ENCODE assay signal across 10 mouse cellular contexts in the genomic region with DNA sequence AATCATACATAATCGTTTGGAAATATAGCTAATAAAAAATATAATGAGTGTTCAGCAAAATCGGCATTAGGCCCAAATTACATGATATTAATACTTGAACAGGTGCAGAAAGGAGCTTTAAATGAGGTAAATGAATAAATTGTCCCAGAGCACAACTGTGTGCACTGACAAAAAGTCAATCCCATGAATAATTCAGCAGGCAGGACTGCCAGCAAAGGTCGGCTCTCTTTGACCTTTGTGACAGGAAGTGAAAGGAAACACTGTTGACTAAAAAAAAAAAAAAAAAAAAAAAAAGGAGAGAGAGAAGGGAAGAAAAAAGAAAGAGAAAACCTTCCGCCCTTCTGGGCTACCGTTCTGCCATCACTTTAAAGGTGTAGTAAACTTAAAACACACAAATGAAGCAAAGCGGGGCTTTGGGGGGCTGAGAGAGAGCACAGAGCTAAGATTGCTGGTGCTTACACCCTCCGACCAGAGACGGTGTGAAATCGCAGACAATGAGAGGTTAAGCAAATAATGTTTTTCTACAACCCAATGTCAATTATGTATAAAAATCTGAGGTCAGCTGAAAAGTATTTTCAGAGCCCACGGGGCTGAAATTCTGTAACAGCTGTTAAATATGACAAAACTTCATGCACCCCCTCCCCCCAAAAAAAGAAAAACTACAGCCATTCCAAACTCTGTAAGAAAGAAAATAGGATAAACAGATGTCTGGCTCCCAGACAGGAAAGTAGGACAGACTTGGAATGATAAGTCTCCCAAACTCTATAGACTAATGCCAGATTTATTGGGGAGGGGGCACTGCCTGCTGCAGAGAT. TPM values are rescaled to one million over a fixed set of nuclear protein-coding genes. Genes with fewer than 3 reads are reported as not detected.
DNase-seq lines count a peak whose midpoint lies in the region; ATAC-seq and TF ChIP-seq lines count a peak whose summit lies in the region.
"Had no signal": no experiment of that assay in that cellular context is flagged by ENCODE, and none has a peak within 500 bp of the region (broad histone marks: within the 10 kb centered on the region; RNA-seq: fewer than 3 reads in every experiment).

No protein-coding gene starts in this region.

- H3K27ac ChIP-seq in intestine, embryonic 15.5 days, result no peak overlapping the region
- no peak overlapping the region for H3K27ac ChIP-seq in intestine, postnatal 0 days (ENCODE audit: low read depth, low read length)
- peak overlapping the region; percentile 78 for H3K27ac ChIP-seq in hindbrain, embryonic 16.5 days (ENCODE audit: low read depth, low read length)
- H3K27ac ChIP-seq: liver, embryonic 15.5 days had no signal

- no peak overlapping the region for H3ac ChIP-seq in myocyte (ENCODE audit: control insufficient read depth, insufficient read length)

- peaks cover 58% of the 10 kb centered on the region for H3K27me3 ChIP-seq in intestine, embryonic 15.5 days (replicated peaks)
- H3K27me3 ChIP-seq in intestine, postnatal 0 days (replicated peaks; ENCODE audit: control insufficient read depth, insufficient read depth, low read length), result peaks cover 69% of the 10 kb centered on the region
- peaks cover 5% of the 10 kb centered on the region; the same call in 1 of the 2 replicates for H3K27me3 ChIP-seq in hindbrain, embryonic 16.5 days (replicated peaks; ENCODE audit: control insufficient read depth, insufficient read depth, low read length)
- no peaks in the 10 kb centered on the region for H3K27me3 ChIP-seq in myocyte (ENCODE audit: control insufficient read depth, insufficient read depth, insufficient read length)

- H3K4me2 ChIP-seq in intestine, embryonic 15.5 days (replicated peaks), result 0 out of 2 replicates have a peak overlapping the region, but pooled peaks have one; percentile 9
- H3K4me2 ChIP-seq in intestine, postnatal 0 days (replicated peaks; ENCODE audit: low read depth), result no peak overlapping the region
- H3K4me2 ChIP-seq in hindbrain, embryonic 16.5 days (ENCODE audit: low read length), result peak overlapping the region; percentile 66
- peak overlapping the region; percentile 86 for H3K4me2 ChIP-seq in myocyte (ENCODE audit: low read depth)
- H3K4me2 ChIP-seq: liver, embryonic 15.5 days had no signal

- no peak for ATAC-seq in intestine, embryonic 15.5 days
- ATAC-seq in intestine, postnatal 0 days, result no peak
- no peak for ATAC-seq in hindbrain, embryonic 16.5 days
- ATAC-seq in activated CD4-positive, CD25-positive, alpha-beta regulatory T cell, adult 4 months, result no peak

- no peaks in the 10 kb centered on the region for H3K9me3 ChIP-seq in intestine, embryonic 15.5 days
- H3K9me3 ChIP-seq in intestine, postnatal 0 days (ENCODE audit: control insufficient read depth), result no peaks in the 10 kb centered on the region
- H3K9me3 ChIP-seq in hindbrain, embryonic 16.5 days (ENCODE audit: control insufficient read depth, low read length), result no peaks in the 10 kb centered on the region
- H3K9me3 ChIP-seq: liver, embryonic 15.5 days had no signal

- no peaks in the 10 kb centered on the region for H3K36me3 ChIP-seq in intestine, embryonic 15.5 days
- no peaks in the 10 kb centered on the region for H3K36me3 ChIP-seq in intestine, postnatal 0 days (ENCODE audit: control insufficient read depth, insufficient read depth)
- H3K36me3 ChIP-seq in hindbrain, embryonic 16.5 days (ENCODE audit: control insufficient read depth, insufficient read depth, low read length), result no peaks in the 10 kb centered on the region
- H3K36me3 ChIP-seq in myocyte (ENCODE audit: control insufficient read depth, insufficient read depth), result no peaks in the 10 kb centered on the region
- H3K36me3 ChIP-seq: liver, embryonic 15.5 days had no signal

- TF ChIP-seq CTCF in intestine, postnatal 0 days (IDR thresholded peaks at IDR 0.05; ENCODE audit: low read depth), result no peak

- H3K9ac ChIP-seq in intestine, embryonic 15.5 days, result no peak overlapping the region
- H3K9ac ChIP-seq in intestine, postnatal 0 days (ENCODE audit: low read depth, low read length), result no peak overlapping the region
- peak overlapping the region; percentile 66 for H3K9ac ChIP-seq in hindbrain, embryonic 16.5 days (ENCODE audit: low read depth, low read length)
- H3K9ac ChIP-seq: liver, embryonic 15.5 days had no signal

- TF ChIP-seq POLR2A in myocyte (IDR thresholded peaks at IDR 0.05; ENCODE audit: insufficient read length, low read depth), result no peak

- H3K79me2 ChIP-seq in myocyte (ENCODE audit: control insufficient read depth, insufficient read depth), result peaks cover 15% of the 10 kb centered on the region

- H3K4me1 ChIP-seq in intestine, embryonic 15.5 days (replicated peaks), result peaks cover 11% of the 10 kb centered on the region
- no peaks in the 10 kb centered on the region for H3K4me1 ChIP-seq in intestine, postnatal 0 days (replicated peaks; ENCODE audit: control insufficient read depth, insufficient read depth, low read length)
- peaks cover 23% of the 10 kb centered on the region for H3K4me1 ChIP-seq in hindbrain, embryonic 16.5 days (ENCODE audit: control insufficient read depth, insufficient read depth, low read depth, low read length)
- H3K4me1 ChIP-seq: liver, embryonic 15.5 days had no signal

- DNase-seq in embryo, embryonic 11 days, result peak; percentile 72
- no peak for DNase-seq in layer of hippocampus, adult 8-10 months (ENCODE audit: low spot score in 2 of 2)
- DNase-seq in layer of hippocampus, postnatal 10 days (ENCODE audit: low spot score in 2 of 2), result no peak
- DNase-seq: adrenal gland, postnatal 36 days had no signal

- 42% methylated on average over 10 of the region's 10 CpGs for WGBS in intestine, embryonic 15.5 days
- WGBS in intestine, postnatal 0 days, result 47% methylated on average over 10 of the region's 10 CpGs
- WGBS in hindbrain, embryonic 16.5 days, result 10% methylated on average over 10 of the region's 10 CpGs

- H3K4me3 ChIP-seq in intestine, embryonic 15.5 days (replicated peaks), result no peak overlapping the region
- H3K4me3 ChIP-seq in intestine, postnatal 0 days (ENCODE audit: low read depth, low read length), result no peak overlapping the region
- H3K4me3 ChIP-seq in hindbrain, embryonic 16.5 days (ENCODE audit: low read length), result peak overlapping the region; percentile 34
- H3K4me3 ChIP-seq in myocyte, result no peak overlapping the region
- H3K4me3 ChIP-seq: liver, embryonic 15.5 days had no signal

TF ChIP-seq in myocyte, 11 proteins besides CTCF, POLR2A, EP300 and RAD21:
- no peak for TF ChIP-seq TCF3 (IDR thresholded peaks at IDR 0.05; ENCODE audit: insufficient read length, low read depth)
- TF ChIP-seq REST (IDR thresholded peaks at IDR 0.05; ENCODE audit: insufficient read depth, insufficient read length), result no peak
- no peak for TF ChIP-seq CEBPB (IDR thresholded peaks at IDR 0.05; ENCODE audit: insufficient read depth, poor library complexity, severe bottlenecking)
- no peak for TF ChIP-seq MAX (IDR thresholded peaks at IDR 0.05; ENCODE audit: low read depth)
- TF ChIP-seq MYOD1 (IDR thresholded peaks at IDR 0.05; ENCODE audit: control insufficient read depth in 1 of 3, insufficient read length in 2 of 3, low read depth in 2 of 3), result no peak
- no peak for TF ChIP-seq E2F4 (IDR thresholded peaks at IDR 0.05; ENCODE audit: insufficient read depth)
- no peak for TF ChIP-seq SRF (IDR thresholded peaks at IDR 0.05; ENCODE audit: control insufficient read depth, insufficient read length, low read depth)
- no peak for TF ChIP-seq TCF12 (IDR thresholded peaks at IDR 0.05; ENCODE audit: insufficient read depth, poor library complexity, severe bottlenecking)
- TF ChIP-seq MYOG (IDR thresholded peaks at IDR 0.05; ENCODE audit: control insufficient read depth in 1 of 3, insufficient read depth in 1 of 3, insufficient read length in 2 of 3, low read depth in 2 of 3), result no peak
- no peak for TF ChIP-seq USF1 (IDR thresholded peaks at IDR 0.05; ENCODE audit: low read depth)
- TF ChIP-seq POLR2AphosphoS2 (IDR thresholded peaks at IDR 0.05; ENCODE audit: insufficient read length, low read depth), result no peak

RNA-seq across cellular contexts. Expression of a gene that starts 11.1 kb away (rescaled TPM):
- polyA plus RNA-seq in intestine, embryonic 15.5 days (2015; fragmentation: Nextera tagmentation; extraction: Ambion mirVana), result 0.88 and 1.3 TPM in 2 replicates
- polyA plus RNA-seq in intestine, postnatal 0 days (2015; fragmentation: Nextera tagmentation; extraction: Ambion mirVana), result 0.31 and 0.41 TPM in 2 replicates
- 10.3 and 10.7 TPM in 2 replicates for polyA plus RNA-seq in hindbrain, embryonic 16.5 days (2015; fragmentation: Nextera tagmentation; extraction: Ambion mirVana)
- 1.9 TPM for polyA plus RNA-seq in myocyte (2012; fragmentation: generic; extraction: Trizol)
- not detected for polyA plus RNA-seq in activated CD4-positive, CD25-positive, alpha-beta regulatory T cell, adult 4 months (2017; shearing (Covaris generic))
- 1 to 10 TPM in 3 of 4 experiments, under 1 TPM in 1; 0.59 to 1.9 (median 1.3) TPM for total RNA-seq in layer of hippocampus, adult 8-10 months (2022)
- 1 to 10 TPM; 2.0 to 2.1 TPM for total RNA-seq in layer of hippocampus, postnatal 10 days (2021)
